Mouse (Mus musculus) hindbrain, embryonic 11.5 days (tissue): ENCODE data around the gene Ttc25. TPM values are rescaled to one million over a fixed set of nuclear protein-coding genes. Genes with fewer than 3 reads are reported as not detected.
A peak's percentile ranks its signal among the peaks of the same experiment; 100 is the strongest.

ENCODE experiments used
- ATAC-seq: fragments of 200-750 bp; cut with Nextera tagmentation; 2 replicates; pipeline ENCODE4 v1.8.0; 2017; ENCODE audit warnings: mild to moderate bottlenecking, moderate TSS enrichment, moderate library complexity; ENCODE audit not compliant: low FRiP score
- DNase-seq: peaks from one replicate; pipeline ENCODE4 v3.0.0-alpha.2; 2015; ENCODE audit warnings: low spot score
- H3K27ac ChIP-seq: fragments of 300-500 bp; sonication (generic); 2 replicates; pipeline ENCODE4 v1.5.1; 2014; ENCODE audit warnings: mild to moderate bottlenecking, low read depth, low read length
- H3K27me3 ChIP-seq: fragments of 300-500 bp; sonication (generic); 2 replicates; pipeline ENCODE4 v1.6.1; 2014; ENCODE audit warnings: mild to moderate bottlenecking, low read length, moderate library complexity, mixed read lengths; ENCODE audit not compliant: control insufficient read depth, insufficient read depth
- H3K36me3 ChIP-seq: fragments of 300-500 bp; sonication (generic); 2 replicates; pipeline ENCODE4 v1.6.1; 2014; ENCODE audit warnings: mild to moderate bottlenecking, low read length, moderate library complexity, mixed read lengths; ENCODE audit not compliant: control insufficient read depth, insufficient read depth
- H3K4me1 ChIP-seq: fragments of 300-500 bp; sonication (generic); replicated peaks from 2 replicates; pipeline ENCODE4 v1.6.1; 2014; ENCODE audit warnings: low read length, mixed read lengths; ENCODE audit not compliant: control insufficient read depth, insufficient read depth
- H3K4me2 ChIP-seq: fragments of 300-500 bp; sonication (generic); replicated peaks from 2 replicates; pipeline ENCODE4 v1.6.1; 2014; ENCODE audit warnings: mild to moderate bottlenecking, low read depth, low read length
- H3K4me3 ChIP-seq: fragments of 300-500 bp; sonication (generic); 2 replicates; pipeline ENCODE4 v1.5.1; 2014; ENCODE audit warnings: low read depth, low read length
- H3K9ac ChIP-seq: fragments of 300-500 bp; sonication (generic); 2 replicates; pipeline ENCODE4 v1.6.1; 2014; ENCODE audit warnings: low read depth, low read length
- H3K9me3 ChIP-seq: fragments of 300-500 bp; sonication (generic); 2 replicates; pipeline ENCODE4 v1.6.1; 2016; ENCODE audit warnings: low read length; ENCODE audit not compliant: control insufficient read depth
- WGBS: fragments of 180-500 bp; shearing (Covaris S2); extraction: QIAGEN DNeasy Blood & Tissue Kit; methylation state at CpG from one replicate; pipeline ENCODE4 v1.1.7; 2014; 5-methylcytosine and 5-hydroxymethylcytosine counted together
- polyA plus RNA-seq: library from polyadenylated mRNA; unstranded; fragments of >200 nt; fragmentation: Nextera tagmentation; extraction: Ambion mirVana; gene quantifications from 2 replicates; pipeline ENCODE4 v1.2.1, GENCODE M21; 2014

The Ttc25 gene
- polyA plus RNA-seq, 1 experiment from 2014 or later = 2.6 TPM

- no peak overlapping the region for H3K27ac ChIP-seq
- H3K27me3 ChIP-seq = no peaks in the 10 kb centered on the region
- no peaks in the 10 kb centered on the region for H3K36me3 ChIP-seq
- DNase-seq = peak; percentile 71
- WGBS = 20% methylated on average over 11 of the region's 11 CpGs
- H3K4me3 ChIP-seq = no peak overlapping the region
- H3K9me3 ChIP-seq = no peaks in the 10 kb centered on the region
- no peaks in the 10 kb centered on the region for H3K4me1 ChIP-seq
- peak overlapping the region; percentile 47 for H3K9ac ChIP-seq
- no peak for ATAC-seq
- no peak overlapping the region for H3K4me2 ChIP-seq
Measured at GRCm38 (mm10) chr11:100555583-100555982, 10.2 kb downstream of the Ttc25 start.

GRCm38 (mm10) chr11:100557563-100557962, 12.2 kb downstream of the Ttc25 start:
- no peak overlapping the region for H3K27ac ChIP-seq
- H3K4me1 ChIP-seq = no peaks in the 10 kb centered on the region
- no peak overlapping the region for H3K4me2 ChIP-seq
- H3K4me3 ChIP-seq = no peak overlapping the region
- H3K36me3 ChIP-seq = no peaks in the 10 kb centered on the region
- ATAC-seq (no peak), DNase-seq (no peak)
- 75% methylated on average over 3 of the region's 3 CpGs for WGBS
- H3K9me3 ChIP-seq = no peaks in the 10 kb centered on the region
- no peaks in the 10 kb centered on the region for H3K27me3 ChIP-seq
- no peak overlapping the region for H3K9ac ChIP-seq

DNA sequence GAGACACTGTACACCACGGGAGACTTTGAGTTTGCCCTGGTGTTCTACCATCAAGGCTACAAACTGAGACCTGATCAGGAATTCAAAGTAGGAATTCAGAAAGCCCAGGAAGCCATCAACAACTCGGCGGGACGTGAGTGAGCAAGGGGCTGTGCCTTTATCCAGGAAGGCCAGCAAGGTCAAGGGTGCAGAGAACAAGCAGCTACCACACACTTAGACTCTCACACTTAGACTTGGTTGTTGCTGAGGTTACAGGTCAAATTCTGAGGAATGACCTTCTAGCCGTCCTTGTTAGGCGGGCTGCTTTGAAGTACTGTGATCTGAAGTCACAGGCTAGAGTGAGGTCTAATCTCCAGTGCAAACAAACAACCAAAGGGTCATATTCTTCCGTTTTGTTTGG, 14.1 kb downstream of the Ttc25 start:
- no peak for DNase-seq
- ATAC-seq = no peak
- no peak overlapping the region for H3K4me2 ChIP-seq
- no peak overlapping the region for H3K9ac ChIP-seq
- no peak overlapping the region for H3K27ac ChIP-seq
- WGBS = 45% methylated on average over 7 of the region's 7 CpGs
- no peaks in the 10 kb centered on the region for H3K36me3 ChIP-seq
- H3K27me3 ChIP-seq = no peaks in the 10 kb centered on the region
- H3K9me3 ChIP-seq = no peaks in the 10 kb centered on the region
- H3K4me3 ChIP-seq = no peak overlapping the region
- H3K4me1 ChIP-seq = no peaks in the 10 kb centered on the region

DNA sequence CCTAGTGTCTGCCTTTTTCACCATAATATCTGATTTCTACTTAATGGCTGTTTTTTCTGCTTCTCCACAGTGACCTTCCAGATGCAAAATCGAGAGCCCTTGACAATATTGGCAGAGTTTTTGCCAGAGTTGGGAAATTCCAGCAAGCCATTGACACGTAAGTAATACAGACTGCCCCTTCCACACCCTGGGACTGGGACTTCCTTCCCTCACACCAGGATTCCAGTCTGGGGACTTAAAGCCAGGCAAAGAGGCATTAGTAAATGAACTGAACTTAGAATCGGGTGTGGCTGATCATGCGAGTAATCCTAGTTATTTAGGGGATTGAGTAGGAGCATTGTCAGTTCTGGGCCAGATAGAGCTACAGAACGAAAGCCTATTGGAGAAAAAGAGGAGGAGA, 16.3 kb downstream of the Ttc25 start:
- WGBS = 52% methylated on average over 5 of the region's 5 CpGs
- no peak for ATAC-seq
- no peaks in the 10 kb centered on the region for H3K4me1 ChIP-seq

GRCm38 (mm10) chr11:100564297-100564696, 18.9 kb downstream of the Ttc25 start:
- Histone ChIP-seq H3K27ac (no peak overlapping the region), H3K9me3 (no peaks in the 10 kb centered on the region), H3K9ac (no peak overlapping the region), H3K36me3 (no peaks in the 10 kb centered on the region), H3K4me3 (no peak overlapping the region), H3K27me3 (no peaks in the 10 kb centered on the region), H3K4me2 (no peak overlapping the region), H3K4me1 (no peaks in the 10 kb centered on the region)
- 80% methylated on average over 15 of the region's 15 CpGs for WGBS
- DNase-seq (no peak), ATAC-seq (no peak)

More for the DNA sequence above, 16.3 kb downstream of the Ttc25 start:
- Histone ChIP-seq H3K9ac (no peak overlapping the region), H3K4me2 (no peak overlapping the region), H3K27me3 (no peaks in the 10 kb centered on the region), H3K4me3 (no peak overlapping the region), H3K9me3 (no peaks in the 10 kb centered on the region), H3K36me3 (no peaks in the 10 kb centered on the region), H3K27ac (no peak overlapping the region)
- DNase-seq = no peak

DNA sequence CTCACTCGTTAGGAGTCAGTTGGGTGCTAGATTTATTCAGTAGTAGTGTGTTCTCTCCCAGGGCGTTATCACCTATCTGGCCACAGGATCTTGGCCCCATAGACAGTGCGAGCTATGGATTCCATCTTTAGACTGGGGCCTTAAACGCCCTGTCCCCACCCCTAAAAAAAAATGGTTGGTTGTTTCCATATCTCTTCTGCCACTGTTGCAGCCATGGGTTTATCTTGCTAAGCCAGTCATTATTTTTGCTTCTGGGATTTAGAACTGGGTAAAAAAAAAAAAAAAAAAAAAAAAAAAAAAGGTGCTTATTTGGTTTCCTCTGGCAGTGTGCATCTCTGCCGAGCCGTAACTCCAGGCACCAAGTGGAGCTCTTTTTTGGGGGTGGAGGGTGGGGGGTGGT, 19.3 kb downstream of the Ttc25 start:
- WGBS = 88% methylated on average over 6 of the region's 6 CpGs
- Histone ChIP-seq H3K9me3 (no peaks in the 10 kb centered on the region), H3K27me3 (no peaks in the 10 kb centered on the region), H3K36me3 (no peaks in the 10 kb centered on the region), H3K4me1 (no peaks in the 10 kb centered on the region), H3K4me2 (no peak overlapping the region), H3K4me3 (no peak overlapping the region), H3K9ac (no peak overlapping the region), H3K27ac (no peak overlapping the region)
- ATAC-seq (no peak), DNase-seq (no peak)

DNA sequence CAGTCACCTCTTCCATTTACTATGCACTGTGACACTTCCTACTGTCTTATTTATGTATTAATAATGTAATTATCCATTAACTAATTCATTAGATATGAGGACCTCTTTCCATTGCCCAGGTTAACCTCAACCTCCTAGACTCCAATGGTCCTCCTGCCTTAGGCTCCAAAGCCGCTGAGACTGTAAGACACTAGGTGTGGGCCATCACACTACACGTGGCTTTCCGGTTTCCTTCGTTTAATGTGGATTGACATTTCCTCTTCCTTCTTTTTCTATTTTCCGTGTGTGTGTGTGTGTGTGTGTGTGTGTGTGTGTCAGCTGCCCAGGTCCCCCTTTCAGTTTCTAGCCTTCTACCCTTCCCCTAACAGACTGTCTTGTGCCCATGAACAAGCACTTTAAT, 21.8 kb downstream of the Ttc25 start:
- Histone ChIP-seq H3K27ac (no peak overlapping the region), H3K4me3 (no peak overlapping the region), H3K36me3 (no peaks in the 10 kb centered on the region), H3K9me3 (no peaks in the 10 kb centered on the region), H3K27me3 (peaks cover 6% of the 10 kb centered on the region; the same call in 1 of the 2 replicates), H3K4me1 (peaks cover 3% of the 10 kb centered on the region; the same call in 1 of the 2 replicates), H3K4me2 (no peak overlapping the region), H3K9ac (no peak overlapping the region)
- no peak for DNase-seq
- whole genome bisulfite sequencing = 85% methylated on average over 5 of the region's 5 CpGs
- ATAC-seq = no peak

GRCm38 (mm10) chr11:100567815-100568245, 22.4 kb downstream of the Ttc25 start:
- Histone ChIP-seq H3K27ac (no peak overlapping the region), H3K4me2 (no peak overlapping the region), H3K36me3 (no peaks in the 10 kb centered on the region), H3K4me1 (peaks cover 3% of the 10 kb centered on the region; the same call in 1 of the 2 replicates), H3K9ac (no peak overlapping the region), H3K27me3 (peaks cover 6% of the 10 kb centered on the region; the same call in 1 of the 2 replicates), H3K4me3 (no peak overlapping the region), H3K9me3 (no peaks in the 10 kb centered on the region)
- ATAC-seq (no peak), DNase-seq (no peak)
- 71% methylated on average over 9 of the region's 9 CpGs for WGBS

GRCm38 (mm10) chr11:100568692-100569091, 23.3 kb downstream of the Ttc25 start:
- DNase-seq = no peak
- no peak overlapping the region for H3K4me3 ChIP-seq
- H3K36me3 ChIP-seq = no peaks in the 10 kb centered on the region
- peaks cover 3% of the 10 kb centered on the region; the same call in 1 of the 2 replicates for H3K4me1 ChIP-seq
- WGBS = 85% methylated on average over 8 of the region's 8 CpGs
- H3K9me3 ChIP-seq = no peaks in the 10 kb centered on the region
- H3K27me3 ChIP-seq = peaks cover 6% of the 10 kb centered on the region; the same call in 1 of the 2 replicates
- H3K4me2 ChIP-seq = no peak overlapping the region
- no peak overlapping the region for H3K9ac ChIP-seq
- no peak overlapping the region for H3K27ac ChIP-seq
- no peak for ATAC-seq
